Mouse (Mus musculus): ENCODE data around the gene Ascl5.

The Ascl5 gene

DNA sequence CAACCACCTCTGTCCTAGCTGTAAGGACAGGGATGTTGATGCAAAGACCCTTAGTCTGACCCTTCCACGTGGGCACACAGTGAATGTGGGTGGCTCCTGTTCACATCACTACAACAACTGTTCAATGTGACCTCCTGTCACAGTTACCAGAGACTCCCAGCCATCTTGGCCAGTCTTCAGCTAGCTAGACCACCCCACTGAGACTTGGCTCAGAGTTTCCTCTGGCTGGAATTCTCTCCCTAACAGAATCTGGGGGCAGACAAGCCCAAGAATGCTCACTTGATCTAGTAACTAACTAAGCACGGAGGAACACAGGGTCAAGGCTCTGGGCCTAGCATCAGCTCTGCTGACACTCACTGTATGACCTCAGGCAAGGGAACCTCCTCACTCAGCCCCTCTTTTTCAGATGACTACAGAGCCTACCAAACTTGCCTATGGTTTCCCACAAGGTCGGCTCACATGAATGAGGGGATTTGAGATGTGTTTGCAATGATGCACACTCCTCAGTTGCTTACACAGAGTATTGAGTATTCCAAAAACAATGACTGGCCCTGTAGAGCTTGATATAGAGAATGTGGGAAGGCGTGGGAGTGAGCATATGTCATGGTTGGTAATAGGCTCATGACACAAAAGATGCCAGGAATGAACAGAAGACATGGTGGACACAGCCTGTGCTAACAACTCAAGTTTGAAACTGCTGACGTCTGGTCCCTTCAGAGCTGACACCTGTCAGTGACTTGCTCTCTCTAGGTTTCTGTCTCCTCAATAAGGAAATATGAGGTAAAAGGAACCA lies 11.7 kb upstream of the Ascl5 start:
- no peak for TF ChIP-seq GATA4 (IDR thresholded peaks at IDR 0.05; ENCODE audit: insufficient replicate concordance, low read length)

DNA sequence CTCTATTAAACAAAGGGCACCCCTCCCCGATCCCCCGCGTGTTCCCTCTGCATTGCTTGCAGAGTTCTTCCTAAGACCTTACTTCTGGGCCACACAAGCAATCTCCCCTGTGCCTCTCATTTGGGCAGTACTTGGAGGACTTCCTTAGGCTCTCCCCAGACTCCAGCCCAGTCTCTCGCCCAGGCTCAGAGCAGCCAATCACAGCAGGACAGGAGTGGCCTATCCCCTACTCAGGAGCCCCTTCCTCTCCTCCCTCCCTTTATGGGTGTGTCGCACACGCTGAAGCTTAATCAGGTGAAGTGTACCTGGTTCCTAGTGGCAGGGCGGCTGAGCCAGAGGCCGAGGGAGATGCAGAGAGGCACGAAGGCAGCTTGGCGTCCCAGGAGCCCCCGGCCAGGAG lies 10.2 kb upstream of the Ascl5 start:
- TF ChIP-seq GATA4 (IDR thresholded peaks at IDR 0.05; ENCODE audit: insufficient replicate concordance, low read length) = no peak

DNA sequence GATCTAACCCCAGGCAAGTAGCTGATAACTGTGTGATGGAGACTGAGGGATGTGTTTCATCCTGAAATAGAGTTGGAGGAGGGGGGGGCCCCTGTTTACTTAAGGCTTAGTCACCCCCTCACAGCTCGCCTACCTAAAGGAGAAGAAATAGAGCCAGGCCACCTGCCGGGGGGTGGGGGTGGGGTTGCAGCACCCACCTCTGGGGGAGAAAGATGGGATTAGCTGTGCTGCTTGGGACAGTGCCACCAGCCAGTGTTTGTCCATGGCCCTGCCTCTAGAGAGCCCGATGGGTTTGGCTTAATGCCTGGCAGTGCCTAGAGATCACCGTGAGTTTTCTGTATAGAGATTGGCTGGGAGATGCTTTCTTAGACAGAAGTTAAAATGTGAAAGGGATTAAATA lies 9.7 kb upstream of the Ascl5 start:
- no peak for TF ChIP-seq GATA4 (IDR thresholded peaks at IDR 0.05; ENCODE audit: insufficient replicate concordance, low read length)

DNA sequence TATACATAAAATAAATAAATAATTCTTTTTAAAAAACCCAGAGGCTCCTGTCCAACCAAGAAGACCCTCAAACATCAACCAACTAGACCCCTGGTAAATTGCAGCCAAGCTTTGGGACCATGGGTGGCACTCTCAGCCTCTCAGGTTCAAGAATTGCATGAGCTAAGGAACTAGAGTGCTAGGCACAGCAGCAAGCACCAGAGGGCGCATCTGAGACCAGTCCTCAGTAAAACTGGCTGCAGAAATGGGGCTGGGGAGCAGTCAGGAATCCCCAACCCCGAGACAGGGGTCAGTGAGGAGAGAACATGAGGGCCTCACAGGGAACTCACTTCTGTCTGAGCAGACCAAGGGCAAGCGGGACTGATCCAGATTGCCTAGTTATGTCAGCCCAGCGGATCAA lies 4.8 kb upstream of the Ascl5 start:
- TF ChIP-seq GATA4 (IDR thresholded peaks at IDR 0.05; ENCODE audit: insufficient replicate concordance, low read length) = no peak

DNA sequence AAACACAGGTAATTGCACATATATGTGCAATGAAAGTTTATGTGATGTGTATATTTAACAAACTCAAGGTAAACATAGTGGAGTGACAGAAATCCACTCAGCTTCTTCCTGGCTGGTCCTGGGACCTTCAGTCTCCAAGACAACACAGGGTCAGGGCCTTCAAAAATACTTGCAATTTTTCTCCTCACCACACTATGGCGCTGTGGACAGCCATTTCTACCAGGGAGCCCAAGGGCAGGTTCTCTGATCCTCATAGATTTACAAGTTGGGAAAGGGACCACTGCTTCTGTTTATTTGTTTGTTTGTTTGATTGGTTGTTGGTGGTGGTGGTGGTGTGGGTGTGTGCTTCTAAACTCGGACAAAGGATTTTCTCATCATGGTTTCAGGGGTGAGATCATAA lies 3.2 kb upstream of the Ascl5 start:
- no peak for TF ChIP-seq GATA4 (IDR thresholded peaks at IDR 0.05; ENCODE audit: insufficient replicate concordance, low read length)

DNA sequence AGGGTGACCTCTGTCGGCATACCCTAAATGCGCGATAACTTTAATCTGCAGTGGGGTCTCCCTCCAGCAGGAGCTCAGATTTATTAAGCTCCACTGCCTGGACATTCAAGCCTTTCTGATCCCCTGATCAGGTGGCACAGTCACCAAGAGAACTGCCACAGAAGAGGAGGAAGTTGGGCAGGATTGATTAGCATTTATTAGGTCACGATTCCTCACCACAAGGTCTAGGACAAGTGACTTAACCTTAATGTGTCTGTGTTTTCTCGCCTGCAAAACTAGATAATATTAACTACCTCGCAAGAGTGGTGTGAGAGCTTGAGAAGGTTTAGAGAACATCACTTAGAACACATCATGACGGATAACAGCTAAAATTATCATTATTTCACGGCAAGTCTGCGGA lies 2.7 kb upstream of the Ascl5 start:
- no peak for TF ChIP-seq GATA4 (IDR thresholded peaks at IDR 0.05; ENCODE audit: insufficient replicate concordance, low read length)

DNA sequence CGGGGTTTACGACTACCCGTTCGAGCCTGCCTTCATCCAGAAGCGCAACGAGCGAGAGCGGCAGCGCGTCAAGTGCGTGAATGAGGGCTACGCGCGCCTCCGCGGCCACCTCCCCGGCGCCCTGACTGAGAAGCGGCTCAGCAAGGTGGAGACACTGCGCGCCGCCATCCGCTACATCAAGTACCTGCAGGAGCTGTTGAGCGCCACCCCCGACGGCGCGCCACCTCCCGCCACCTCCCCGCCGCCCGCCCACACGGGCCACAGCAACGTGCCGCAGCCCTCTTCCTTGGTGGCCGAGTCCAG lies 360 bp downstream of the Ascl5 start:
- TF ChIP-seq GATA4 (IDR thresholded peaks at IDR 0.05; ENCODE audit: insufficient replicate concordance, low read length) = no peak

DNA sequence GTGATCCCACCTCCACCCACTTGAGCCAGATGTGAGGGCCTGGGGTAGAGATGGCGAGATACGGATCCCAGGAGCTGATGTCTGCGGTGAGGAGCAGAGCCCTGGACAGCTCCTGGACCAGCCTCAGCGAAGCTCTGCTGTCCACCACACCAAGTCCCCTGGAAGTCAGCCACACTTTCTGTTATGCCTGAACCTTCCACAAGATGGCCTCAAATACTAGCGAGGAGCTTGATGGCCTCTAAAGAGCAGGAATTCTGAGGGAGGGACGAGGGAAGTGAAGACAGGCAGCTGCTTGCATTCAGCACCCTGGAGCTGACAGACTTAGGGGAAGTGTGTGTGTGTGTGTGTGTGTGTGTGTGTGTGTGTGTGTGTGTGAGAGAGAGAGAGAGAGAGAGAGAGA lies 861 bp downstream of the Ascl5 start:
- no peak for TF ChIP-seq GATA4 (IDR thresholded peaks at IDR 0.05; ENCODE audit: insufficient replicate concordance, low read length)

DNA sequence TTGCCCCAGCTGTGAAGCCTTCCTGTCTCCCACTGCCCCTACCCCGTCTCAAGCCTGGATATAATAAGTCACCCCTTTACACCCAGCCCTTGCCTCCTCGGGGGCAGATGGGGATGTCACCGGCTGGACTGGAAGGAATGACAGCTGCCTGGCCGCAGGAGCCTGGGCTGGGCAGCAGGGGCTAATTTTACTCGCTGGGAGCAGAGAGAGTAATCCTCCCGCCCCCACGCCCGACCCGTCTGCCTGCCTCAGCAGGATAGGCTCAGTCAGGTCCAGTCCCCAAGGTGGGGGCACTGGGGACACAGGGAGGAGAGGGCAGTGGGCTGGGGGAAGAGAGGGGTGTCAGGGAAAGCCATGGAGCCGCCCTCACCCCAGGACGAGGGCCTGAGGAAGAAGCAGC lies 1.9 kb downstream of the Ascl5 start, which contains the start of gene Cacna1s:
Cacna1s (plus strand) TSS at position 204 of the 400 bp plus-strand sequence.
- TF ChIP-seq GATA4 (IDR thresholded peaks at IDR 0.05; ENCODE audit: insufficient replicate concordance, low read length) = no peak

DNA sequence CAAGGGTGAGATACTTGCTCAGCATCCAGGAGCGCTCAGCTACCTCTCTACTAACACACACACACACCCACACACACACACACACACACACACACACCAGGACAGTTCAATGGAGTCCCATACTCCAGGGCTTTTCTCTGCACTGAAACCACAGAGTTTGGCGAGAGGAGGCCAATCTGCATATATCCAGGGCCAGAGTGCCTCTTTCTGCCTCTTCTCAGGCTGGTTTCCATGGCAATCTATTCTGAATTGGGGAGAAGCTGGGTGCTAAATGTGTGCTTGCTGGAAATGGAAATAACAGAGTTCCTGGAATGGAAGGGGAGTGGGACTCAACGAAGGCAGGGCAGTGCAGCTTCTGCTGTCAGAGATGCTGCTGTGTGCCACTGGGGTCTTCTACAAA lies 5.2 kb downstream of the Ascl5 start:
- TF ChIP-seq GATA4 (IDR thresholded peaks at IDR 0.05; ENCODE audit: insufficient replicate concordance, low read length) = no peak

DNA sequence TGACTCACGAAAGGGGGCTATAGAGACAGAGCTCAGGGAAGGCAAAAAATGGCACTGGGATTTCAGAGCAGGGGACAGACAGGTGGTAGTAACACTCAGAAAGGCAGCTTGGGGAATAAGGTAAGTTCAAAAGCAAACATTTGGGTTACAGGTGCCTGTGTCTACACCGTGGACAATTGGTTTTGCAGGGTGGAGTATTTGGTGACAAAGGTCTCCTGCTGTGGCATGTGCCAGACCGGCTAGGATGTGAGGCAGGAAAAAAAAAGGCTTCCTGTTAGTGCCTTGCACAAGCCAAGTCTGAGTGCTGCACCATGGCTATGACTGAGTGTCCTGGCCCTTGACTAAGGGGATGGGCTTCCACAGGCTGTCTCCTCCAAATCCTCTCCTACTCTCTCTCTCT lies 8.0 kb downstream of the Ascl5 start:
- TF ChIP-seq GATA4 (IDR thresholded peaks at IDR 0.05; ENCODE audit: insufficient replicate concordance, low read length) = no peak

DNA sequence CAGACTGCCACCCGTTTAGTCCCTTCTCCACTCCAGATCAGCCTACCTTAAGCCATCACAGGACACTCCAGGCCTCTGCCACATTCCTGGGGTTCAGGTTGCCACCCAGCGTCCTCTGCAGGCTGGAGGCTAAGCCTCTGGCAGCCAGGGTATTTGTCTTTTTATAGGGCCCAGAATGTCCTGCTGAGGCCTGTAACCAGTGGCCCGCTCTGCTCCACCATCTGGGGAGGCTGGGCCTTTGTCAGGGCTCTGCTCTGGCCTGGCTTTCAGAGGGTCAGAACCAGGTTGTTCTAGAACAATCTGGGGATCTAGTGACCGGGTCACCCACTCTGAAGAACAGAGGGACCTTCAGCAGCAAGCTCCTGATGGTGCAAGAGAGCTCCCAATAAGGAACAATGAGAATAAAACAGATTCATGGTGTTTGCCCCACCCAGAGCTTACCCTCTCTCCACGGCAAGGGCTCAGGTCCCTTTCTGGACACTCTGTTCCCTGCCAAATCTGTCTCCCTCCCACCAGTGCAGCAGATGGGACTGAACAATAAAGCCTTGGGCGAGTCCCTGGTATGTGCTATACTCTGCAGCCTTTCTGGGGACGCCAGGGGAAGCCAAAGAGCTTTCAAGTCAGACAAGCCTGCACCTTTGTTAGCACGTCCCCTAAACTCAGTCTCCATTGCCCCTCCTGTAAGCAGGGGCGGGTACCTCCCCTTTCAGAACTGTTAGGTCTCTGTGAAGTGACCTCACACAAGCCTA lies 10.6 kb downstream of the Ascl5 start:
- TF ChIP-seq GATA4 (IDR thresholded peaks at IDR 0.05; ENCODE audit: insufficient replicate concordance, low read length) = no peak

DNA sequence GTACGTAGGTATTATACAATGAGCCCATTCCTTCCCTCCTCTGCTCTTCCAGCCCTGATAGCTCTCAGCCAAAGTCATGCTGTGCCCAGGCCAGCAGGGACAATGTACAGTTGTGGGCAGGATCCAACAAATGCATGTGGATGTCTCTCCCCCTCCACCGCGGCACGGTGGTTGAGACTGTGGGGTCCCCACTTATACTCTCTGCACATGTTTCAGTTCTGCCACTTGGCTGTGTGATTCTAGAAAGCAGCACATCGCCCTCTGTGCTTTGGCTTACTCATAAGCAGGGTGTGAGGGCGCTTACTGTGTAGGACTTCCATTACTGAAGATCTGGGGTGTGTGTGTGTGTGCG lies 11.2 kb downstream of the Ascl5 start:
- no peak for TF ChIP-seq GATA4 (IDR thresholded peaks at IDR 0.05; ENCODE audit: insufficient replicate concordance, low read length)

DNA sequence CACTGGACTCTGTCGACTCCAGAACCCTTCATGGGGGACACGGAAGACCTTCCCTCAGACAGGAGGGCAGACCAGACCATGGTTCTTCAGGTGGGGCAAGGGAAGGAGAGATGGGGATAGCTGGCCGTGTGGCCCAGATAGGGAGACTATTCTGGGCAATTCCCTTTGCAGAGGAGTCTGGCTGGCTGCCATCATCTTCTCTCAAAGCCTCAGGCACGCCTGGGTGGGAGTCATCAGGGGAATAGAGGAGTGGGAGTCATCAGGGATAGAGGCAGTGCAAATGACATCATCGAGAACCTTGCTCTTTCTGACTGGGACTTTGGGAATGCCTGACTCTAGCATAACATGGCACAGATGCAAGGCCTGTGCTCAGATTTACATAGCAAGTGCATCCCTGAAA lies 13.4 kb downstream of the Ascl5 start:
- TF ChIP-seq GATA4 (IDR thresholded peaks at IDR 0.05; ENCODE audit: insufficient replicate concordance, low read length) = no peak

DNA sequence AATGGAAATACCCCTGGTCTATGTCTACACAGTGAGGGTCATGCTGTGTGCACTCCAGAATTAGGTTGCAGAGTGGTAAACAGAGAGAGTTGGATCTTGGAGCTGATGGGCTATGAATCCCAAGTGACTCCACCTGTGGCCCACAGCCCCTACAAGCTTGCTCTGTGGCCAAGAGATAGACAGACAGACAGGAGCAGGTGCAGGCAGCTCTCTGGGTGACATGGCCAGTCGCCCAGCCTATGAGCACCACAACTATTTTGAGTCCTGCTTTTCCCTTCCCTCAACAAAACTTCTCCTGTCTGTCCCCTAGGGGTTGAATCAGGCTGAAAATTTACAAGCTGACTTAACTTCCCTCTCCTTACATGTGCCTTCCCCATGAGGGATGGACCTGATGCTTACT lies 16.0 kb downstream of the Ascl5 start:
- no peak for TF ChIP-seq GATA4 (IDR thresholded peaks at IDR 0.05; ENCODE audit: insufficient replicate concordance, low read length)

DNA sequence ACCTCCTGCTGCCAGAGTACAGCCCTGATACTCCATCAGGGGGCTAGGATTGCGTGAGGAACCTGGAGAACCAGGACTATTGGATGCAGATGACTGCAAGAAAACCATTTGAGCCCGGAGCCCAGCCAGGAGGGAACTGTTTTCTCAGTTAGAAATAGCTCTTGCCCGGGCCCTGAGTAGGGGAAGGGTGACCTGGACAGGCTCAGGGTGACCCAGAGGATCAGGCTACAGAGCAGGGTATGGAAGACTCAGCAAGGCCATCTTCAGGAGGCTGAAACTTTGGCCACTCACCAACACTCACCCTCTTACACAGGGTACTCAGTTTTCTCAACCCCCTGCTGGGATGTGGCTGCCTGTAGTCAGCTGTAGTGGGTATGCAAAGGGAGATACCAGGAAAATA lies 17.0 kb downstream of the Ascl5 start:
- no peak for TF ChIP-seq GATA4 (IDR thresholded peaks at IDR 0.05; ENCODE audit: insufficient replicate concordance, low read length)

DNA sequence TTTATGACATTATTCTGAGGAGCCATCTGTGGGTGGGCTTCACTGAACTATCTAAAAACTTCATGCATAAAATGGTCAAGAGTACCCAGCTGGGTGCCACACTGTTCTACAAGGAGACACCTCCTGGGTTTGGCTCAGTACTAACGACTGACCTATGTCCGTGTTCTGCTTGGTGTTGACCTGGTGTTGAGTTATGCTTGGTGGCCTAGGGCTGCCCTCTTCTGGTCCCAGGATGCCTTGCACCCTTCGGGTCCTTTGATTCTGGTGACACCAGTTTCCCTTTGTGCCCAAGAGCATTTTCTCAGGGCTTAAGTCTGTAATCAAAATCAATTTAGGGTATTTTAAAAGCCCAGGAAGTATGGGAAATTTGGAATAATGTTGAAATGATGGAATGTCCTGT lies 25.5 kb downstream of the Ascl5 start:
- TF ChIP-seq GATA4 (IDR thresholded peaks at IDR 0.05; ENCODE audit: insufficient replicate concordance, low read length) = no peak

Measured in liver, adult (tissue).